Mouse (Mus musculus): Measurements from ENCODE around the gene Olfr1364. TPM values are rescaled to one million over a fixed set of nuclear protein-coding genes. Genes with fewer than 3 reads are reported as not detected.

Gene Olfr1364
- polyA plus RNA-seq, 1 experiment: not detected

- H3K27ac ChIP-seq (ENCODE audit: control insufficient read depth, insufficient read depth, low read depth, low read length): peak within 1 kb of the TSS; percentile 94
- peaks cover 4% of the 10 kb centered on the region; the same call in 1 of the 2 replicates for H3K4me1 ChIP-seq (ENCODE audit: control insufficient read depth, insufficient read depth, low read length)
- no peaks in the 10 kb centered on the region for H3K36me3 ChIP-seq (ENCODE audit: control insufficient read depth, insufficient read depth, low read length)
- peak within 1 kb of the TSS; percentile 99 for H3K4me3 ChIP-seq (ENCODE audit: control insufficient read depth, low read depth, low read length)
- no peaks in the 10 kb centered on the region for H3K27me3 ChIP-seq (ENCODE audit: control insufficient read depth, insufficient read depth, low read length)
- peak; percentile 76 for TF ChIP-seq POLR2A (IDR thresholded peaks at IDR 0.05; ENCODE audit: control insufficient read depth, low read depth, low read length)
- TF ChIP-seq CTCF (IDR thresholded peaks at IDR 0.05; ENCODE audit: control insufficient read depth, insufficient read depth, insufficient replicate concordance, low read depth, low read length): no peak
Observed at GRCm38 (mm10) chr13:21530781-21531201, 50.8 kb downstream of the Olfr1364 start, which contains the start of gene Zkscan8. TSS of gene Zkscan8 (minus strand) at chr13:21531120.

DNA sequence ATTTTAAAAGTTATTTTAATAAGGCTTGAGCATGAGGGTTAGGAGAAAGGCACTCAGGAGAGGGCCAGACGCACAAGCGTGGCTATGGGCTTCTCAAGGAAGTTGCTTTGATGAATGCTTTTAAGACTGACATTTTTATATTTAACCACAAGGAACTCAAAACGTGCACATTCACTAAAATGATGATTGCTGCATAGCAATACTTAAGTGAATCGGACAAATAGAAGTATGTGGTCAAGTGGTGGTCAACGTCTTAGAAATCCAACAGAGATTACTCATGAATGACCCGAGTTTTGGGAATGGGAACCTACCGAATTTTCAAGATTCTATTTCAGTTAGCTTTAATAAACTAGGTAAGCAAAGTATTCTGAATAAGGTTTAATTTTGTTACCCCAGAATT is 51.4 kb downstream of the Olfr1364 start:
- no peaks in the 10 kb centered on the region for H3K27me3 ChIP-seq (ENCODE audit: control insufficient read depth, insufficient read depth, low read length)
- TF ChIP-seq POLR2A (IDR thresholded peaks at IDR 0.05; ENCODE audit: control insufficient read depth, low read depth, low read length) (no peak), CTCF (IDR thresholded peaks at IDR 0.05; ENCODE audit: control insufficient read depth, insufficient read depth, insufficient replicate concordance, low read depth, low read length) (no peak)
- H3K36me3 ChIP-seq (ENCODE audit: control insufficient read depth, insufficient read depth, low read length): no peaks in the 10 kb centered on the region
- H3K27ac ChIP-seq (ENCODE audit: control insufficient read depth, insufficient read depth, low read depth, low read length): no peak overlapping the region
- H3K4me1 ChIP-seq (ENCODE audit: control insufficient read depth, insufficient read depth, low read length): peaks cover 4% of the 10 kb centered on the region; the same call in 1 of the 2 replicates
- no peak overlapping the region for H3K4me3 ChIP-seq (ENCODE audit: control insufficient read depth, low read depth, low read length)

Other genes with a start within 250 kb of the Olfr1364 start
- not detected in 2 replicates for gene Olfr1367, start 234.8 kb downstream of the Olfr1364 start, polyA plus RNA-seq (2012; rRNA removed)
- gene Zscan12, start 218.9 kb downstream of the Olfr1364 start, polyA plus RNA-seq (2012; rRNA removed): 14.6 and 15.3 TPM in 2 replicates
- 9.3 and 10.2 TPM in 2 replicates for gene Zkscan3, start 179.0 kb downstream of the Olfr1364 start, polyA plus RNA-seq (2012; rRNA removed)
- 5.2 and 5.5 TPM in 2 replicates for gene Pgbd1, start 140.7 kb downstream of the Olfr1364 start, polyA plus RNA-seq (2012; rRNA removed)
- gene Zscan26, start 128.0 kb downstream of the Olfr1364 start, polyA plus RNA-seq (2012; rRNA removed): 4.9 and 5.2 TPM in 2 replicates
- gene Nkapl, start 113.2 kb downstream of the Olfr1364 start, polyA plus RNA-seq (2012; rRNA removed): 32.4 and 38.1 TPM in 2 replicates
- 0.18 and 0.23 TPM in 2 replicates for gene Zkscan4, start 102.9 kb downstream of the Olfr1364 start, polyA plus RNA-seq (2012; rRNA removed)
- gene Gm10065, start 102.3 kb downstream of the Olfr1364 start, polyA plus RNA-seq (2012; rRNA removed): not detected in 2 replicates
- 2.8 and 3.2 TPM in 2 replicates for gene AK157302, start 86.5 kb downstream of the Olfr1364 start, polyA plus RNA-seq (2012; rRNA removed)
- gene Gm11273, start 80.3 kb downstream of the Olfr1364 start, polyA plus RNA-seq (2012; rRNA removed): 6.4 and 6.6 TPM in 2 replicates
- 1.3 and 1.7 TPM in 2 replicates for gene Zkscan8, start 50.6 kb downstream of the Olfr1364 start, polyA plus RNA-seq (2012; rRNA removed)
- not detected in 2 replicates for gene Olfr1366, start 39.0 kb downstream of the Olfr1364 start, polyA plus RNA-seq (2012; rRNA removed)
- gene Olfr1535, start 21.9 kb downstream of the Olfr1364 start, polyA plus RNA-seq (2012; rRNA removed): not detected in 2 replicates
- not detected in 2 replicates for gene Olfr1362, start 32.3 kb upstream of the Olfr1364 start, polyA plus RNA-seq (2012; rRNA removed)
- 0.04 TPM in 1 of 2 replicates, not detected in the other for gene Olfr11, start 60.8 kb upstream of the Olfr1364 start, polyA plus RNA-seq (2012; rRNA removed)
- gene Olfr1361, start 81.6 kb upstream of the Olfr1364 start, polyA plus RNA-seq (2012; rRNA removed): 0.19 TPM in 1 of 2 replicates, not detected in the other
- 0.07 TPM in 1 of 2 replicates, not detected in the other for gene Olfr1360, start 95.6 kb upstream of the Olfr1364 start, polyA plus RNA-seq (2012; rRNA removed)
- 0.35 and 0.38 TPM in 2 replicates for gene Olfr1359, start 116.4 kb upstream of the Olfr1364 start, polyA plus RNA-seq (2012; rRNA removed)
- 3.2 and 3.6 TPM in 2 replicates for gene Hist1h2bl, start 134.4 kb upstream of the Olfr1364 start, polyA plus RNA-seq (2012; rRNA removed)
- 2.0 and 6.1 TPM in 2 replicates for gene Hist1h2ai, start 134.7 kb upstream of the Olfr1364 start, polyA plus RNA-seq (2012; rRNA removed)
- gene Hist1h3h, start 135.9 kb upstream of the Olfr1364 start, polyA plus RNA-seq (2012; rRNA removed): 14.7 and 20.5 TPM in 2 replicates
- 6.1 and 6.2 TPM in 2 replicates for gene Hist1h2bm, start 140.3 kb upstream of the Olfr1364 start, polyA plus RNA-seq (2012; rRNA removed)
- gene Hist1h4j, start 153.3 kb upstream of the Olfr1364 start, polyA plus RNA-seq (2012; rRNA removed): 6.1 and 7.6 TPM in 2 replicates
- 37.3 and 40.8 TPM in 2 replicates for gene Hist1h4k, start 168.7 kb upstream of the Olfr1364 start, polyA plus RNA-seq (2012; rRNA removed)
- gene Hist1h2ak, start 172.1 kb upstream of the Olfr1364 start, polyA plus RNA-seq (2012; rRNA removed): 2.4 and 3.9 TPM in 2 replicates
- 2.3 and 3.0 TPM in 2 replicates for gene Hist1h2bn, start 172.4 kb upstream of the Olfr1364 start, polyA plus RNA-seq (2012; rRNA removed)
- 0.36 TPM in 1 of 2 replicates, not detected in the other for gene Hist1h1b, start 198.9 kb upstream of the Olfr1364 start, polyA plus RNA-seq (2012; rRNA removed)
- 5.8 and 7.4 TPM in 2 replicates for gene Hist1h3i, start 201.6 kb upstream of the Olfr1364 start, polyA plus RNA-seq (2012; rRNA removed)
- gene Hist1h2an, start 205.5 kb upstream of the Olfr1364 start, polyA plus RNA-seq (2012; rRNA removed): 1.8 and 2.1 TPM in 2 replicates
- gene Hist1h2bp, start 205.7 kb upstream of the Olfr1364 start, polyA plus RNA-seq (2012; rRNA removed): 155 and 156 TPM in 2 replicates
- 28.8 and 32.6 TPM in 2 replicates for gene Hist1h2bq, start 228.4 kb upstream of the Olfr1364 start, polyA plus RNA-seq (2012; rRNA removed)
- gene Hist1h2ao, start 228.7 kb upstream of the Olfr1364 start, polyA plus RNA-seq (2012; rRNA removed): not detected in 2 replicates
- gene Hist1h4m, start 230.0 kb upstream of the Olfr1364 start, polyA plus RNA-seq (2012; rRNA removed): not detected in 2 replicates

Data from testis, adult 2 months (tissue).